In the genomic region with DNA sequence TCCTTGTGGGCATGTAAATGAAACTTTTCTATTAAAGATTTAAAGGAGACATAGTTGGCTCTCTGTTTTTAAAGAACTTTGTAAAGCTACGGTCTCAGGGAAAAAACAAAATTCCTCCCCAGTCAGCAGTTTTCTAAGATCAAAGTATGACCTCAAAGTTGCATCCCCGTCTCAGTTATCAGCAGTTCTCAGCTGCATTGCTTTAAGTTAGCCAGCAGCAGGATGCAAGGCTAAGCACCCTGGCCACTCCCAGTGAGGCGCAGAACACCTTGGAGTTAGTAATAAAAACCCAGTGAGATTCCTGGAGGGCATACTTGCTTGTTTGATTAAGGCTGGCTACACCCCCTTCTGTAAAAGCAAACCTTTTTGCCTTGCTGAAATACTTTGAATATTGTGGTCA, we compare ENCODE assay signal across 13 mouse cellular contexts. TPM values are rescaled to one million over a fixed set of nuclear protein-coding genes. Genes with fewer than 3 reads are reported as not detected.
"Had no signal": no experiment of that assay in that cellular context is flagged by ENCODE, and none has a peak within 500 bp of the region (broad histone marks: within the 10 kb centered on the region; RNA-seq: fewer than 3 reads in every experiment).

No protein-coding gene starts in this region.

- H3K4me1 ChIP-seq: lung, embryonic 15.5 days had no signal

- H3K27ac ChIP-seq: liver, embryonic 13.5 days; lung, embryonic 15.5 days had no signal

- H3K36me3 ChIP-seq: liver, embryonic 13.5 days; lung, embryonic 15.5 days had no signal

- H3K4me3 ChIP-seq: liver, embryonic 13.5 days; lung, embryonic 15.5 days had no signal

- DNase-seq: kidney, adult 18-20 months; kidney, postnatal 14 days; kidney, postnatal 4 days; left cerebral cortex, postnatal 4 days; liver, embryonic 13.5 days; midbrain, embryonic 14.5 days; thymus, adult 18-20 months; thymus, postnatal 36 days had no signal

- H3K9ac ChIP-seq: liver, embryonic 13.5 days; lung, embryonic 15.5 days had no signal

- H3K27me3 ChIP-seq: liver, embryonic 13.5 days; lung, embryonic 15.5 days had no signal

- H3K9me3 ChIP-seq: liver, embryonic 13.5 days; lung, embryonic 15.5 days had no signal

- H3K4me2 ChIP-seq: liver, embryonic 13.5 days; lung, embryonic 15.5 days; midbrain, embryonic 11.5 days had no signal

RNA-seq across cellular contexts. Expression of a gene that starts 15.2 kb away (rescaled TPM):
- total RNA-seq: left cerebral cortex, postnatal 4 days; midbrain, postnatal 0 days had no signal
- polyA plus RNA-seq: liver, adult 2 months; midbrain, embryonic 11.5 days; midbrain, embryonic 14.5 days; neural tube, embryonic 14.5 days had no signal
